Mouse (Mus musculus): ENCODE data around the gene Fam71e1.

GRCm38 (mm10) chr7:44498922-44499321 is 2.5 kb downstream of the Fam71e1 start:
- TF ChIP-seq CTCF (IDR thresholded peaks at IDR 0.05; ENCODE audit: low read depth, low read length) (no peak), POLR2A (IDR thresholded peaks at IDR 0.05; ENCODE audit: extremely low read depth, insufficient read depth, low read length) (no peak)
